8 mouse cellular contexts compared by ENCODE assay signal in genomic region chr17:56269153-56269630, GRCm38 (mm10). TPM values are rescaled to one million over a fixed set of nuclear protein-coding genes. Genes with fewer than 3 reads are reported as not detected.
DNase-seq lines count a peak whose midpoint lies in the region; ATAC-seq lines count a peak whose summit lies in the region.

No protein-coding gene starts in this region.

- H3K4me1 ChIP-seq in erythroblast, embryonic 14.5 days (ENCODE audit: control insufficient read depth), result peaks cover 53% of the 10 kb centered on the region
- no peaks in the 10 kb centered on the region for H3K4me1 ChIP-seq in hindbrain, embryonic 11.5 days (replicated peaks; ENCODE audit: control insufficient read depth, insufficient read depth, low read length)

- ATAC-seq in hindbrain, embryonic 11.5 days (ENCODE audit: low FRiP score), result peak; percentile 88

- peak; percentile 82 for DNase-seq in ES-CJ7 (ENCODE audit: low read depth, low spot score)
- peak; percentile 96 for DNase-seq in brain, adult 2 months (ENCODE audit: low read depth, low spot score)
- peak; percentile 73 for DNase-seq in hindbrain, embryonic 11.5 days (ENCODE audit: low spot score)
- DNase-seq in layer of hippocampus, postnatal 10 days (ENCODE audit: low spot score in 2 of 2), result peak; percentile 49 to 58
- DNase-seq in lung, postnatal 10 days, result peak; percentile 88
- DNase-seq in retina, postnatal 1 day, result peak; percentile 92
- DNase-seq in ovary, adult 18-20 months (ENCODE audit: low spot score), result no peak

- no peaks in the 10 kb centered on the region for H3K27me3 ChIP-seq in erythroblast, embryonic 14.5 days (ENCODE audit: control insufficient read depth)
- H3K27me3 ChIP-seq in hindbrain, embryonic 11.5 days (ENCODE audit: control insufficient read depth, insufficient read depth, low read length), result no peaks in the 10 kb centered on the region

- H3K36me3 ChIP-seq in erythroblast, embryonic 14.5 days (ENCODE audit: control insufficient read depth), result peaks cover 53% of the 10 kb centered on the region
- 0 out of 2 replicates have a peak, but pooled peaks cover 2% of the 10 kb centered on the region for H3K36me3 ChIP-seq in hindbrain, embryonic 11.5 days (ENCODE audit: control insufficient read depth, insufficient read depth, low read length)

- peak overlapping the region; percentile 63 for H3K9ac ChIP-seq in hindbrain, embryonic 11.5 days (ENCODE audit: low read depth, low read length)

- H3K4me2 ChIP-seq in hindbrain, embryonic 11.5 days (replicated peaks; ENCODE audit: low read depth, low read length), result peak overlapping the region; percentile 74

- 23% methylated on average over 12 of the region's 12 CpGs for WGBS in hindbrain, embryonic 11.5 days

- H3K27ac ChIP-seq in hindbrain, embryonic 11.5 days (ENCODE audit: low read depth, low read length), result peak overlapping the region; percentile 42; the same call in 1 of the 2 replicates

- H3K4me3 ChIP-seq in erythroblast, embryonic 14.5 days (replicated peaks), result peak overlapping the region; percentile 59
- peak overlapping the region; percentile 33 for H3K4me3 ChIP-seq in hindbrain, embryonic 11.5 days (ENCODE audit: low read depth, low read length)

- H3K9me3 ChIP-seq in erythroblast, embryonic 14.5 days (ENCODE audit: control insufficient read depth, low read length), result no peaks in the 10 kb centered on the region
- no peaks in the 10 kb centered on the region for H3K9me3 ChIP-seq in hindbrain, embryonic 11.5 days (ENCODE audit: control insufficient read depth, low read length)

RNA-seq across cellular contexts. Expression of gene Ticam1, which starts 7.4 kb away (rescaled TPM):
- polyA plus RNA-seq in erythroblast, embryonic 14.5 days (2012), result 0.90 and 0.96 TPM in 2 replicates
- polyA plus RNA-seq in hindbrain, embryonic 11.5 days (2014; fragmentation: Nextera tagmentation; extraction: Ambion mirVana), result 2.1 and 2.7 TPM in 2 replicates
- 1 to 10 TPM; 5.2 to 5.9 TPM for total RNA-seq in layer of hippocampus, postnatal 10 days (2021)

RNA-seq across cellular contexts. Expression of gene Fem1a, which starts 12.6 kb away (rescaled TPM):
- polyA plus RNA-seq in erythroblast, embryonic 14.5 days (2012), result 0.64 and 0.80 TPM in 2 replicates
- polyA plus RNA-seq in hindbrain, embryonic 11.5 days (2014; fragmentation: Nextera tagmentation; extraction: Ambion mirVana), result 12.8 and 14.4 TPM in 2 replicates
- 10 to 100 TPM; 45.3 to 46.5 TPM for total RNA-seq in layer of hippocampus, postnatal 10 days (2021)

RNA-seq across cellular contexts. Expression of gene Plin3, which starts 23.5 kb away (rescaled TPM):
- polyA plus RNA-seq in erythroblast, embryonic 14.5 days (2012), result 0.86 and 1.3 TPM in 2 replicates
- polyA plus RNA-seq in hindbrain, embryonic 11.5 days (2014; fragmentation: Nextera tagmentation; extraction: Ambion mirVana), result 25.0 and 26.2 TPM in 2 replicates
- 1 to 10 TPM; 5.7 to 7.3 TPM for total RNA-seq in layer of hippocampus, postnatal 10 days (2021)

RNA-seq across cellular contexts. Expression of gene Arrdc5, which starts 30.9 kb away (rescaled TPM):
- polyA plus RNA-seq in erythroblast, embryonic 14.5 days (2012), result not detected in 2 replicates
- not detected in 2 replicates for polyA plus RNA-seq in hindbrain, embryonic 11.5 days (2014; fragmentation: Nextera tagmentation; extraction: Ambion mirVana)
- not detected for total RNA-seq in layer of hippocampus, postnatal 10 days (2021)

RNA-seq across cellular contexts. Expression of gene Uhrf1, which starts 33.9 kb away (rescaled TPM):
- polyA plus RNA-seq in erythroblast, embryonic 14.5 days (2012), result 30.4 and 30.5 TPM in 2 replicates
- polyA plus RNA-seq in hindbrain, embryonic 11.5 days (2014; fragmentation: Nextera tagmentation; extraction: Ambion mirVana), result 77.7 and 95.9 TPM in 2 replicates
- 1 to 10 TPM; 5.9 to 6.3 TPM for total RNA-seq in layer of hippocampus, postnatal 10 days (2021)

Comparison
In these comparisons a context has a peak if more than half of its experiments do, and no peak if none do; other contexts are left out.
1. RNA of gene Plin3, which starts 23.5 kb away (polyA plus RNA-seq): 25.0 to 26.2 TPM in hindbrain, embryonic 11.5 days; 0.86 to 1.3 TPM in erythroblast, embryonic 14.5 days; every median in the first group is over 10 times any median in the second.